Mouse (Mus musculus) left cerebral cortex, adult 9 months (tissue): Measurements from ENCODE around the gene Foxn1.

ENCODE experiments used
- DNase-seq, 2 experiments: peaks; one replicate each; pipeline ENCODE4 v3.0.0; 2022; ENCODE audit warnings: low spot score in 2 of 2

Gene Foxn1

DNA sequence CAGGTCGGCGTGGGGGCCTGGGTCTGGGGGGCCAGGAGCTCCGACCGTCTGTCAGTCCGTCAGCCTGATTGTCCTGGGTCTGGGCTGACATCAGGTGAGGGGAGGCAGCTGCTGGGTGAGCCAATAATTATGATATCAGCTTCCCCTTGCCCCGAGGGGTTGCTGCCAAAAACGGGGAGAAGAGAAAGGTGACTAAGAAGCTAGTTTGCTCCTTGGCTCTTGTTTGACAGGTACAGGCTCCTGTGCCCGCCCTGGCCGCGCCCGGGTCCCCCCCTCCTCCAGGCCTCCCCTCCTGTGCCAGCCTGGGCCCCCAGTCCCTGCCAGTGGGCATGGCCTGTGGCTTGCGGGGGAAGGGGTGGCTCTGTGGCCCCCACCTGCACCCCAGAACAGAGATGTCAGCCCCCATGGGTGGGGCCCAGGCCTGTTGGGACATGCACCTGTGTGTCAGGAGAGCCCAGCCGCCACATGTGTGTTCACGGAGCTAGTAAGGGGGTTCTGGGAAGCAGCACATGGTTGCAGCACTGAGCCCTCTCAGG lies at the start of gene Foxn1:
Foxn1 (minus strand) TSS at position 51 of the 536 bp plus-strand sequence.
- no peak for DNase-seq

DNA sequence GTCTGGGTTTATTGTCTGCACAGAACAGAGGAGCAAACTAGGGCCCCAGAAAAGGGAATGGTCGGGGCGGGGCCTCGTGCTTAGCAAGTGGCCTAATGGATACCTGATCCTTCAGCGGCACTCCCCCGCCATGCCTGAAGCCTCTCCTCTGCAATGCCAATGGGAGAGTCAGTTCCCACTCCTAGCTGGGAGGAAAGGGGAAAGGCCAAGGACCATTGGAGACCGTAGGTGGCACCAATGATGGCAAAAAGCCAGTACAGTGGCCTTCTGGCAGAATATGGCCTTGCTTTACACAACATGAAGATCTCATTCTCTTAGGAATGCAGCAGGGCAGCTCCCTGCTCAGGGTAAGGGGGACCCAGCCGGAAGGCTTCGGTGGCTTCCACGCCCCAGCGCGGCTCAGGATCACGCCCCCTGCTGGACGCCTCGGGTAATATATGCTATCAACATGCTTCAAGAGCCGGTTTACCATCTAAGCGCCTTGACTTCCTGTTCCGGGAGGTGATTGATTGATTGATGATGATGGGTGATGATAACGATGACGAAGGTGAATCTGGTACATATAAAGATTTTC lies 49.5 kb upstream of the Foxn1 start:
- peak in 1 of 2 experiments; percentile 3 for DNase-seq

DNA sequence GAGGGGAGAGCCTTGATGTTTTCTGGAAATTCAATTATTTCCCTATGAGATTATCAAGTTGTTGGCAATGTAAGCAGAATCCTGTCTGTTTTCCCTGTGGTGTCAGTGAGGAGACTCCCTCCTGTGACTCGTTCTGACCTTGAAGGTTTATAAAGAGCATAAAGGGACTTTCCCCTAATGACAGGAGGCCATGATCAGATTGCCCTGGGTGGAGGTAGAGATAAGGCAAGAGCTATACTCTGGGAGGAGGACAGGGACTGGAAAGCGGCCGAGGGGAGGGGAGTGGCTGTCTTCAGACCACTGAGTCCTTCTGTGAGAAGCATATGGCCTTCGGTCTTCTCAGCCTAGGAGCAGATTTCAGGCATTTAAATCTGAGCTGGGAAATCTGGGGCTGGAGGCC lies 47.7 kb upstream of the Foxn1 start:
- no peak for DNase-seq

- DNase-seq: no peak
These were observed 44.8 kb upstream of the Foxn1 start for GRCm38 (mm10) chr11:78431176-78431575.

GRCm38 (mm10) chr11:78430195-78430878 lies 44.0 kb upstream of the Foxn1 start:
- DNase-seq: no peak

DNA sequence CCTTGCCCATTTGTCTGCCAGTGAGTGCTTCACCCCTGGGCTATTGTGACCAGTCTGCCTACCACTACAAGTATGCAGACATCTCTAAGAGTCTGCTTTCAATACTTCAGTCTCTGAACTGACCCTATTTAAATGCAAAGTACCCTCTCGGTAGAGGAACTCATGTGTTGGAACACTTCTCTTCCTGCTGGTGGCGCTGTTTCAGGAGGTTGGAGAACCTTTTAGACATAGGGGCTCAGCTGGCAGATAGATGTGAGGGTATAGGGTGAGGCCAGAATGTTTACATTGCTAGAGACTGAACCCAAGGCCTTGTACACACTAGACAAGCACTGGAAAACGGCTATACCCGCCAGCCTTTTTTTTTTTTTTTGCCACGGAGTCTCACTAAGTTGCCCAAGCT lies 42.0 kb upstream of the Foxn1 start:
- no peak for DNase-seq

GRCm38 (mm10) chr11:78427655-78428054 lies 41.3 kb upstream of the Foxn1 start:
- DNase-seq: no peak

- no peak for DNase-seq
These were observed 39.2 kb upstream of the Foxn1 start for GRCm38 (mm10) chr11:78425572-78425971.

DNA sequence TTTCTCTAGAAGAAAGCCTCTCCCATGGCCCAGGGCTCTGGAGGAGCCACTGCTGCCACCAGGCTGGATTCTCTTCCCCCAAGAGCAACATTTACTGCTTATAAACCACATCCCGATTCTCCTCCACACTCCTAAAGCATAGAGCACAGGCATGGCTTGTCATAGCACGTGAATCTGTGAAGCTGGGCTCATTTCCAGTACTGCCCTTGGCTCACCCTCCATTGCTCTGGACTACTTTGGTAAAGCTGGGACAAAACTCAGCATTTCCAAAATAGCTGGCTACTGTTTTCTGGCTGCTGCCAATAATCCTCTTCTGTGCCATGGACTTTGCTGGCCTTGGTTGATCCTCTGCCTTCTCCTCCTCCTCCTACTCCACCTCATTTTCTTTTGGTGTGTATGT lies 38.0 kb upstream of the Foxn1 start:
- DNase-seq: peak in 1 of 2 experiments; percentile 41

DNA sequence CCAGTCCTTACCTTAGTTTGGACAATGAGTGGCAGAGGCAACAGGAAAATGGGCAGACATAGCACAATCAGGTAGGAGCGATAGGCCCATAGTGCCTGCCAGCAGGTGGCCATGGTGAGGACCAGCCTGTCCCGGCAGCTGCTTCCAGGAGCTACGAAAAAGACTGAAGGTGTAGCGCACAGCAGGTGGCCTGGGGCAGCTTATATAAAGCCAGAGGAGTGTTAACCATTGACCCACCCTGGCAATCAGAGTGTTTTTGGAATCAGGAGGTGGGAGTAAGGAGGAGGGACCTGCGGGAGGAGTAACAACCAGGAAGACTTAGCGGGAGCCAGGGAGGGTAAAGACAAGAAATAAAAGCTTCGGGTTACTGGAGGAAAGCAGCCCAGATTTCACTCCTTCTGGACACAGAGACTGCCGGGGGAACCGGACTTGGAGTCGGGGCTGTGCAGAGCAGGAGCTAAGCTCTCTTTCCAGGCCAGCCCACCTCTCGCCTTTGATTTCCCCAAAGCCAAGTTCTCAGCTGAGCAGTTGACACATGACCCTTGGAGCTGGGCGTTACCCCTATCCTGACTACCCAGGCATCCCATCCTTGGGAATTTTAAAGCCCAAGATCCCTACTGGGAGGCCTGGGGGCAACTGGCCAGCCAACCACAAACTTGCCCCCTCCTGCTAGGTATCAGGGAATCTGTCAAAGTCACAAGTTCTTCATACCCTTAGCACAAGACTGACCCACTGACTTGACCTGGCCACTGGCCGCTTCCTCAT lies 35.9 kb upstream of the Foxn1 start, which contains the start of gene Slc13a2:
Slc13a2 (minus strand) TSS at position 163 of the 765 bp plus-strand sequence.
- DNase-seq: no peak

DNA sequence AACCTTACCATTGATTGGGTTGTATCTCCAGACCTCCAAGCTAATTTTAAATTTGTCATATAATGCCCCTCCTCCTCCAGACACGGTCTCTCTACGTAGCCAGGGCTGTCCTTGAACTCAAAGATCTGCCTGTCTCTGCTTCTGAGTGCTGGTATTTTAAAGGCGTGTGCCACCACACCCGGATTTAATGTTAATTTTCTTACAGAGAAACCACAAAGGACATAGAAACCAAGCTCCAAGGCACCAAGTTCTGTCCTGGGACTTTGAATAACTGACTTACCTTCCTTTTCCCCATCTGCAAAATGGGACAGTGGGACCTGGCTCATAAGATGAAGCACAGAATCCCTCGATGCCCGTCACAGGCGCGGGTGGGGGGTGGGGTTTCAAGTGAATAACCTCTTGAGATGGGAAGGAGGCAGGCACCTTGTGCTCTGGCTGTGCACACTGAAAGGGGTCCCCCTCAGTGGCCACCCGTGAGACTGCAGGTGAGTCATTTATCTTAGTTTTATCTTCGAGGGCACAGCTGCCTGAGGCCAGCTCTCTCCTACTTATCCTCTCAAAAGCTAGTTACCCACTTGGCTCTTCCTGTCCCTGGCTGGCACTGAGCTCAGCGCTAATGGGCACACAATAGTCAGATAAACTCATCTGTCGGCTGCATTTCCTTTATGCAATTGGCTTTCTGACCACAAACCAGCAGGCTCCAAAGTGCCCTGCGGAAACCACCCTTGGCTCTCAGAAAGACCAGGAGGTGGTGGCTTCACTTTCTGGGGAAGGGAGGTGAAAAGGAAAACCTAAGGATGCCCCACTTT lies 35.0 kb upstream of the Foxn1 start:
- no peak for DNase-seq

DNA sequence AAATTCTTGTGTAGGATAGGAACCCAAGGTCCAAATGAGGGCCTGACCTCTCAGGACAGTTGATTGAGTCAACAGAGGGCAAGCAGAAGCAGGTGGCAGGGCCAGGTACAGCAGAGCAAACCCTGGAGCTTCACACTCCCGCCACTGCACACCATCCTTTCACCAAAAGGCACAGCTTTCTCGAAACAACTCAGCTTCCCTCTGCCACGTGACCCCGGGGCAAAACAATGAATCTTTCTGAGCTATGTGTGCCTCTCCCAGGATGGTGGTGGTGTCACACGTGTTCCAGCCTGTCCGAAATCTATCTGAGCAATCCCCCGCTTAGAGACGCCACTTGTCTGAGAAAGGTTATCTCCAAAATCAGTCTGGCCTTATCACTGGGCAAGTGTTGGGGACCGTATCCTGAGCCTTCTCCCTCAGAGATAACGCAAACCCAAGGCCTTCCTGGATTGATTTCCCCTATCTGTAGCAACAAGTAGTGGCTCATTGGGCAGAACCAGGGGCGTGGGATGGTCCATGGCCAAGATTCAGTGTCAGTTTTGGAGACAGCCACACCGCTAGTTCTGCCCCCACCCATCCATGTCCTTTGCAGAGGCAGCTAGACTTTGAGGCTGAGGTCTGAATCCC lies 34.0 kb upstream of the Foxn1 start:
- no peak for DNase-seq

DNA sequence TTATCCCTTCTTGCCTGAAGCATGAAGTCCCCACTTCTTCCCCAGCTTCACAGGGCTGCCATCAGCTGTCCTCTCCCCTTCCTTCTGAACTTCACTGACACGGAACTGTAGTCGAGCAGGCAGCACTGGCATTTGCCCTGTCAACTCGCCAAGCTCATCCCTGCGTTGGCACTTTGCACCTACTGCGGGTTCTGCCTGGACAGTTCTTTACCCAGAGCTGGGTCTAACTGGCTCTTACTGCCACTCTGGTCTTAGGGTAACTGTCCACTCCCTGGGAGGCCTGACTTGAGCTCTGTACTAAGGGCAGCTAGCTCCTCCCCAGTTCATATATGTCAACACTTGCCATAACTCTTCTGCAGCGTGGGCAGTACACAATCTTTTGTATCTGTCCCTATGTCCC lies 30.5 kb upstream of the Foxn1 start:
- DNase-seq: no peak

DNA sequence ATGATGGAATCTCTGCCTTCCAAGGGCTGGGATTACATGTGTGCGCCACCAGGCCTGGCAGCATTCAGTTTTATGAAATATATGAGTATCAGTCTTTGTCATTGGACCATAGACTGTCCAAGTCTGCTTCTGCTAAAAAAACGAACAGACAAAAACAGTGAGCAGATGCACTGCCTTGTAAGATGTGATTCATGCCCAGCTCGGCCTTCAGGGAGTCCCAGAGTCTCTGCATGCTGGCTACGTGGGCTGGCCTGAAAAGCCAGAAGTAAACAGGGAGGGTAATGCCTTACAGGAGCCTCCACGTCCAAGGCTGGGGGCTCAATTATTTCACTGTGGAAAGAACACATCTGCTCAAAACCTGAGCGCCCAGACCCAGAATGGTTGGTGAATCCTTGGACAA lies 26.5 kb upstream of the Foxn1 start:
- DNase-seq: peak in 1 of 2 experiments; percentile 29

- no peak for DNase-seq
These were observed 26.0 kb upstream of the Foxn1 start for GRCm38 (mm10) chr11:78412324-78412850.

DNA sequence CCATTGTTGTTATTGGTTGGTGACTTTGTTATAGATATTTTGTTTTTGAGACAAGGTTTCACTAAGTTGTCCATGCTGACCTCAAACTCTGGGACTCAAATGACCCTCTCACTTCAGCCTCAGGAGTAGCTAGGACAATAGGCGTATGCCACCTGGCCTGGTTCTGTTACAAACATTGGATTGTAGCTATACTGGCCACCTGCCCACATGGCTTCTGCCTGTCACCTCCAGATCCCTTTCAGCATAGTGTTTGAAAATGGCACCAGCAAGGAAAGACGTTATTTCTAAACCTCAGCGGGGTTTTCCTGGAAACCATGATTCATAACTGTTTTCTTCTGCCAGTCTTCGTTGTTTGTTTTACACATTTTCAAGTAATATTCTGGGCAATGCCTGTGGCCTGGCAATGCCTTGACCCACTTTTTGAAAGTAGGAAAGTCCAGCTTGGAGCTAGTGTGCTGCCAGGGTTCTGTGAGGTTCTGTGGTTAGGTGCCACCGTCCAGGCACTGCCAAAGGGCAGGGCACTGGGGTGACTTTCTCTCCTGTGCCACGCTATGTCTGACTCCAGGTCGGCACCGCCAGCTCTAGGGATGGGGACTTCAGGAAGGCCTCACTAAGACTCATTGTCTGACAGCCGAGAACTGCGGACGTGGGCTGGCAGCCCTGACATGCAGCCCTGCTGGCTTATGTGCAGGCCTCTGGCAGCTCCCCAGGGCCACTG lies 25.4 kb upstream of the Foxn1 start:
- peak in 1 of 2 experiments; percentile 25 for DNase-seq

- no peak for DNase-seq
These were observed 22.2 kb upstream of the Foxn1 start for GRCm38 (mm10) chr11:78408256-78409240.

DNA sequence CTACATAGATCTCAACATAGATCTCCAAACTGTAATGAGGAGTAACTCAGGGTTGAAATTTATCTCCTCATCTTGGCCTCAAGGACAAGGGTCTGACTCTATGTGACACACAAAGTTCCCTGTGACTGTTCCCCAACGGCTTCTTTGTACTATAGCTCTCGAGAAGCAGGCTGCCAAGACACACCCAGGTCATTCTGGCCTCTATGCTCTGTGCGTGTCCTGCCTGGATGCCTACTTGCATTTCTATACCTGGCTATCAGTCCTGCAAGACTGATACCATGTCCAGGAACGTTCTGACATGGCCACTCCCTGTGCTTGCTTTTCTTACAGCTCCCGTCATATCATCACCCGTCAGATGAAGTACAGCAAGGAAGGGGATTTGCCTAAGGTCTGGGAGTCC lies 15.7 kb upstream of the Foxn1 start:
- DNase-seq: no peak

- no peak for DNase-seq
These were observed 15.1 kb upstream of the Foxn1 start for GRCm38 (mm10) chr11:78401469-78401868.
